Mouse (Mus musculus): ENCODE measurements around the gene Tmem19.
A peak's percentile ranks its signal among the peaks of the same experiment; 100 is the strongest.

Tmem19 gene

GRCm38 (mm10) chr10:115361840-115362622 is at the start of gene Tmem19:
TSS of gene Tmem19 (minus strand) at chr10:115362501.
- peak; percentile 97 to 98 for DNase-seq

GRCm38 (mm10) chr10:115406393-115406792 is 44.1 kb upstream of the Tmem19 start:
- peak; percentile 17 to 31 for DNase-seq

GRCm38 (mm10) chr10:115391896-115392295 is 29.6 kb upstream of the Tmem19 start:
- DNase-seq = no peak

GRCm38 (mm10) chr10:115391076-115391475 is 28.8 kb upstream of the Tmem19 start:
- DNase-seq = no peak

GRCm38 (mm10) chr10:115387891-115388290 is 25.6 kb upstream of the Tmem19 start:
- DNase-seq = no peak

- DNase-seq = peak; percentile 61 to 62
Measured at GRCm38 (mm10) chr10:115385018-115386002, 23.0 kb upstream of the Tmem19 start.

GRCm38 (mm10) chr10:115384221-115385017 is 22.1 kb upstream of the Tmem19 start, which contains the start of the genes Thap2 and Zfc3h1:
TSS of gene Thap2 (minus strand) at chr10:115384443.
TSS of gene Zfc3h1 (plus strand) at chr10:115384959.
- peak; percentile 99 for DNase-seq

GRCm38 (mm10) chr10:115383644-115384220 is 21.4 kb upstream of the Tmem19 start:
- no peak for DNase-seq

- DNase-seq = no peak
Measured at GRCm38 (mm10) chr10:115382846-115383643, 20.7 kb upstream of the Tmem19 start.

GRCm38 (mm10) chr10:115381506-115382084 is 19.3 kb upstream of the Tmem19 start:
- no peak for DNase-seq

GRCm38 (mm10) chr10:115363151-115363550 is 850 bp upstream of the Tmem19 start:
- no peak for DNase-seq

GRCm38 (mm10) chr10:115362623-115362964 is 293 bp upstream of the Tmem19 start:
- no peak for DNase-seq

- DNase-seq = no peak
Measured at GRCm38 (mm10) chr10:115359066-115359465, 3.2 kb downstream of the Tmem19 start.

GRCm38 (mm10) chr10:115358216-115358919 is 3.9 kb downstream of the Tmem19 start:
- no peak for DNase-seq

GRCm38 (mm10) chr10:115356106-115356505 is 6.2 kb downstream of the Tmem19 start:
- DNase-seq = no peak

GRCm38 (mm10) chr10:115355016-115355415 is 7.3 kb downstream of the Tmem19 start:
- DNase-seq = no peak

GRCm38 (mm10) chr10:115354553-115354952 is 7.7 kb downstream of the Tmem19 start:
- DNase-seq = no peak

- DNase-seq = no peak
Measured at GRCm38 (mm10) chr10:115350810-115351397, 11.4 kb downstream of the Tmem19 start.

- DNase-seq = no peak
Measured at GRCm38 (mm10) chr10:115349509-115349908, 12.8 kb downstream of the Tmem19 start.

- no peak for DNase-seq
Measured at GRCm38 (mm10) chr10:115349029-115349428, 13.3 kb downstream of the Tmem19 start.
